Mouse (Mus musculus) thymus, adult 2 months (tissue): Measurements from ENCODE around the gene Ston2. TPM values are rescaled to one million over a fixed set of nuclear protein-coding genes. Genes with fewer than 3 reads are reported as not detected.
A peak's percentile ranks its signal among the peaks of the same experiment; 100 is the strongest.

Source experiments
- DNase-seq: peaks from one replicate; pipeline ENCODE4 v3.0.0; 2021
- H3K27ac ChIP-seq: fragments of 200-500 bp; 2 replicates; pipeline ENCODE4 v1.5.1; 2012; ENCODE audit warnings: low read length, control low read depth; ENCODE audit not compliant: control insufficient read depth, insufficient read depth
- H3K27me3 ChIP-seq: fragments of 200-500 bp; 2 replicates; pipeline ENCODE4 v1.6.1; 2012; ENCODE audit warnings: mild to moderate bottlenecking, low read length, moderate library complexity, mixed read lengths; ENCODE audit not compliant: control insufficient read depth, insufficient read depth
- H3K36me3 ChIP-seq: fragments of 200-500 bp; 2 replicates; pipeline ENCODE4 v1.6.1; 2012; ENCODE audit warnings: mild to moderate bottlenecking, low read length, moderate library complexity; ENCODE audit not compliant: control insufficient read depth, insufficient read depth
- H3K4me1 ChIP-seq: fragments of 200-500 bp; replicated peaks from 2 replicates; pipeline ENCODE4 v1.6.1; 2012; ENCODE audit warnings: low read length; ENCODE audit not compliant: control insufficient read depth, insufficient read depth
- H3K4me3 ChIP-seq: fragments of 200-500 bp; 2 replicates; pipeline ENCODE4 v1.5.1; 2012; ENCODE audit warnings: mild to moderate bottlenecking, low read length, control low read depth, moderate library complexity; ENCODE audit not compliant: control insufficient read depth, insufficient read depth
- CTCF ChIP-seq: fragments of 200-500 bp; IDR thresholded peaks from 2 replicates; pipeline ENCODE4 v1.5.1; 2012; ENCODE audit warnings: mild to moderate bottlenecking, control low read depth, low read length, moderate library complexity, borderline replicate concordance; ENCODE audit not compliant: control insufficient read depth, poor library complexity, insufficient read depth; ENCODE audit errors: extremely low read depth
- POLR2A ChIP-seq: fragments of 200-500 bp; IDR thresholded peaks from 2 replicates; pipeline ENCODE4 v1.6.1; 2012; ENCODE audit warnings: mild to moderate bottlenecking, low read length, control low read depth, moderate library complexity; ENCODE audit not compliant: control insufficient read depth, poor library complexity, insufficient read depth; ENCODE audit errors: extremely low read depth
- WGBS: fragments of 180-500 bp; shearing (Covaris S2); methylation state at CpG from one replicate; pipeline ENCODE4 v1.1.7; 2018; 5-methylcytosine and 5-hydroxymethylcytosine counted together
- polyA plus RNA-seq: library from polyadenylated mRNA; depleted of rRNA; stranded (reverse); fragments of >200 nt; gene quantifications from 2 replicates; pipeline ENCODE4 v1.2.3, GENCODE M21; 2012

Ston2 gene
- polyA plus RNA-seq, 1 experiment: 17.5 TPM

GRCm38 (mm10) chr12:91668529-91669245 is 119.5 kb downstream of the Ston2 start:
- TF ChIP-seq CTCF (no peak), POLR2A (no peak)
- H3K36me3 ChIP-seq: no peaks in the 10 kb centered on the region
- H3K27ac ChIP-seq: peak overlapping the region; percentile 91
- H3K27me3 ChIP-seq: no peaks in the 10 kb centered on the region
- WGBS: 16% methylated on average over 16 of the region's 16 CpGs
- H3K4me1 ChIP-seq: peaks cover 29% of the 10 kb centered on the region
- DNase-seq: peak; percentile 32
- H3K4me3 ChIP-seq: no peak overlapping the region

- WGBS: 82% methylated on average over 7 of the region's 7 CpGs
- H3K4me1 ChIP-seq: peaks cover 32% of the 10 kb centered on the region
- H3K27ac ChIP-seq: no peak overlapping the region
Measured at GRCm38 (mm10) chr12:91667741-91668140, 120.4 kb downstream of the Ston2 start.

GRCm38 (mm10) chr12:91666607-91667006 is 121.6 kb downstream of the Ston2 start:
- WGBS: 94% methylated on average over 3 of the region's 3 CpGs
- Histone ChIP-seq H3K27me3 (no peaks in the 10 kb centered on the region), H3K36me3 (no peaks in the 10 kb centered on the region), H3K27ac (no peak overlapping the region), H3K4me1 (peaks cover 27% of the 10 kb centered on the region), H3K4me3 (no peak overlapping the region)
- no peak for DNase-seq
- TF ChIP-seq POLR2A (no peak), CTCF (no peak)

More at GRCm38 (mm10) chr12:91667741-91668140, 120.4 kb downstream of the Ston2 start:
- no peaks in the 10 kb centered on the region for H3K27me3 ChIP-seq
- no peaks in the 10 kb centered on the region for H3K36me3 ChIP-seq
- no peak for DNase-seq
- H3K4me3 ChIP-seq: no peak overlapping the region
- TF ChIP-seq CTCF (no peak), POLR2A (no peak)

- TF ChIP-seq POLR2A (no peak), CTCF (no peak)
- Histone ChIP-seq H3K27ac (no peak overlapping the region), H3K4me1 (peaks cover 29% of the 10 kb centered on the region), H3K27me3 (no peaks in the 10 kb centered on the region), H3K4me3 (no peak overlapping the region), H3K36me3 (no peaks in the 10 kb centered on the region)
- WGBS: 46% methylated on average over 5 of the region's 5 CpGs
- DNase-seq: no peak
Measured at GRCm38 (mm10) chr12:91665431-91665830, 122.8 kb downstream of the Ston2 start.

- Histone ChIP-seq H3K36me3 (no peaks in the 10 kb centered on the region), H3K27ac (no peak overlapping the region), H3K4me3 (no peak overlapping the region), H3K27me3 (no peaks in the 10 kb centered on the region), H3K4me1 (peaks cover 22% of the 10 kb centered on the region)
- 75% methylated on average over 6 of the region's 6 CpGs for WGBS
- DNase-seq: no peak
- TF ChIP-seq POLR2A: no peak
- no peak for TF ChIP-seq CTCF
Measured at GRCm38 (mm10) chr12:91663260-91663659, 124.9 kb downstream of the Ston2 start.

- 91% methylated on average over 4 of the region's 4 CpGs for WGBS
- H3K4me1 ChIP-seq: peaks cover 21% of the 10 kb centered on the region
Measured at GRCm38 (mm10) chr12:91662844-91663243, 125.3 kb downstream of the Ston2 start.

More at GRCm38 (mm10) chr12:91662844-91663243, 125.3 kb downstream of the Ston2 start:
- no peak overlapping the region for H3K27ac ChIP-seq
- TF ChIP-seq POLR2A: no peak
- TF ChIP-seq CTCF: no peak
- no peaks in the 10 kb centered on the region for H3K36me3 ChIP-seq
- DNase-seq: no peak
- no peaks in the 10 kb centered on the region for H3K27me3 ChIP-seq
- H3K4me3 ChIP-seq: no peak overlapping the region
